Mouse (Mus musculus) hindbrain, embryonic 13.5 days (tissue): Measurements from ENCODE around the gene Uhmk1. TPM values are rescaled to one million over a fixed set of nuclear protein-coding genes. Genes with fewer than 3 reads are reported as not detected.

Source experiments
- ATAC-seq: fragments of 200-750 bp; cut with Nextera tagmentation; 2 replicates; pipeline ENCODE4 v1.8.0; 2017; ENCODE audit warnings: moderate TSS enrichment; ENCODE audit not compliant: low FRiP score
- H3K27ac ChIP-seq: fragments of 300-500 bp; sonication (generic); 2 replicates; pipeline ENCODE4 v1.5.1; 2015; ENCODE audit warnings: inconsistent platforms, mild to moderate bottlenecking, moderate library complexity
- H3K27me3 ChIP-seq: fragments of 300-500 bp; sonication (generic); 2 replicates; pipeline ENCODE4 v1.6.1; 2015; ENCODE audit warnings: mild to moderate bottlenecking, inconsistent platforms
- H3K36me3 ChIP-seq: fragments of 300-500 bp; sonication (generic); 2 replicates; pipeline ENCODE4 v1.6.1; 2015; ENCODE audit warnings: mild to moderate bottlenecking, inconsistent platforms
- H3K4me1 ChIP-seq: fragments of 300-500 bp; sonication (generic); replicated peaks from 2 replicates; pipeline ENCODE4 v1.6.1; 2015; ENCODE audit warnings: inconsistent platforms
- H3K4me2 ChIP-seq: fragments of 300-500 bp; sonication (generic); 2 replicates; pipeline ENCODE4 v1.6.1; 2015; ENCODE audit warnings: inconsistent platforms, mild to moderate bottlenecking, moderate library complexity
- H3K4me3 ChIP-seq: fragments of 300-500 bp; sonication (generic); 2 replicates; pipeline ENCODE4 v1.5.1; 2015; ENCODE audit warnings: mild to moderate bottlenecking, inconsistent platforms
- H3K9ac ChIP-seq: fragments of 300-500 bp; sonication (generic); 2 replicates; pipeline ENCODE4 v1.6.1; 2015; ENCODE audit warnings: mild to moderate bottlenecking, inconsistent platforms
- H3K9me3 ChIP-seq: fragments of 300-500 bp; sonication (generic); 2 replicates; pipeline ENCODE4 v1.6.1; 2016; ENCODE audit warnings: inconsistent platforms
- WGBS: fragments of 180-500 bp; shearing (Covaris S2); methylation state at CpG from one replicate; pipeline ENCODE4 v1.1.7; 2015; 5-methylcytosine and 5-hydroxymethylcytosine counted together
- polyA plus RNA-seq: library from polyadenylated mRNA; unstranded; fragments of >200 nt; fragmentation: Nextera tagmentation; extraction: Ambion mirVana; gene quantifications from 2 replicates; pipeline ENCODE4 v1.2.1, GENCODE M21; 2015

Uhmk1 gene
- polyA plus RNA-seq, 1 experiment from 2014 or later: 8.7 TPM

DNA sequence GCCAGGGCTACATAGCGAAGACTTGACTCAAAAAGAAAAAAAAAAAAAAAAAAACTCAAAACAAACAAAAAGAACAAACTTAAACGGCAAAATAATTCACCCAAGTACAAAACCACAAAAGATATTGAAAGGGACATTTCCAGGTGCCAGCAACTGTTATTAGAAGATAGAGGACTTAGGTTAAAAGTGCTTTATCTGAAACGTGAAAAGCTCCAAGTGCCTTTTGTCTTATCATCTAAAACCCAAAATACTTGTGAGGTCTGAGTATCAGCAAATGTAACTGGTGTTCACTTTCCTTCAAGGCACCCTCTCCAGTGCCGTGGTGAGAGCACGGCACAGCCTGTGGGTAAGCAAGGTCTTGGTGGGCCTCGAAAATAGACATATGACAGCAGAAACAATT lies 66.7 kb downstream of the Uhmk1 start:
- Histone ChIP-seq H3K27me3 (no peaks in the 10 kb centered on the region), H3K9ac (no peak overlapping the region), H3K27ac (no peak overlapping the region), H3K9me3 (no peaks in the 10 kb centered on the region), H3K4me2 (no peak overlapping the region), H3K4me1 (no peaks in the 10 kb centered on the region), H3K36me3 (peaks cover 41% of the 10 kb centered on the region), H3K4me3 (no peak overlapping the region)
- no peak for ATAC-seq
- WGBS: 92% methylated on average over 6 of the region's 6 CpGs

DNA sequence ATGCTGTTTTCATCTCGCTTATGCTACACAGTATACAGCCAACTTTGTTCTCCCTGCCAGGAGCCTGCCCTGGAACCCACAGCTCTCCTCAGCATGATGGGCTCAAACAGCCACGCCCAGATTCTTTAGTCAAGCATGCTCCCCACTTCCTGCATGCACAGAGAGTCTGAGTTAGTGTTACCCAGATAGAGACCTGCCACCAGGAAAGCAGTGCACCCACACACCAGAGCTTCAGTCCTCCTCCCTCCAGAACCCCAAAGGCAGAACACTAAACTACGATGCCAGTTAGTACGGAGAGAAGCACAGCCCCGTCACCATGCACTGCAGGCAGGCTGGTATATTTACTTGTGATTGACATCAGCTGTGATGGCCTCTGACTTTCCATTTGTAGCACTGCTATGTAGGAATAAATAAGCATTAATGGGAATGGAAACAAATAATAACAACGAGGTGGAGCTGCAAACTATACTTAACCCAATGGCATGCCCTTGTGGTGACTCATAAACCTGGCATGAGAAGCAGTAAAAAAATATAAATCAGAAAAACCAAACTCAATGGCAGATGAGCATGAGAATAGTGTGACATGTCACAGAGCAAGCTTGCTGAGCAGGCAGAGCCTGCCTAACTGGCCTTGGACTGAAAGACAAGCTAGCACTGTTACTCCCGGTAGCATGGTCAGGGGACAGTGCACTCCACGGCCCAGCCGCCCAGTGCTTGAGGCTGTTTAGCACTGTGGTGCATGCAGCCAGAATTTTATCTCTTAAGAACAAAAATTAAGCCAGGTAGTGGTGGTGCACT lies 67.3 kb downstream of the Uhmk1 start:
- H3K9ac ChIP-seq: no peak overlapping the region
- ATAC-seq: no peak
- H3K9me3 ChIP-seq: no peaks in the 10 kb centered on the region
- peaks cover 48% of the 10 kb centered on the region for H3K36me3 ChIP-seq
- H3K27me3 ChIP-seq: no peaks in the 10 kb centered on the region
- H3K4me1 ChIP-seq: no peaks in the 10 kb centered on the region
- no peak overlapping the region for H3K4me2 ChIP-seq
- H3K27ac ChIP-seq: no peak overlapping the region
- H3K4me3 ChIP-seq: no peak overlapping the region
- WGBS: 92% methylated on average over 9 of the region's 9 CpGs

DNA sequence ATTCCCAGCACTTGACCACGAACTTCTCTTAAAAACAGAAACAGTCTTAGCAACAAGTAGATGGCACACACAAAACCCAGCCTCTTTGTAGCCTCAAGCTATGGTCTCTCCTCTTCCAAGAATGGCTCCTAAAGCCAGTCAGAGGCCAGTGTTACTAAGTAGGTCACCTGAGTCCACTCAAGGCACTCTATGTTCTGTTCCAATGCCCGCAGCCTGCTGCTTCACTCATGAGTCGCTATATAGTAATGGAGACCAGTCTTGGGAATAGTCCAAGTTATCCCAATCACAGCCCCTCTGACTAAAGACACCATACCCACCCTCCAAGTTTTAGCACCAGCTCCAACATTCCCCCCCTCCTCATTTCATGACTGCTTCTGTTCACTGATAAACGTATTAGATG lies 69.6 kb downstream of the Uhmk1 start:
- 96% methylated on average over 4 of the region's 4 CpGs for WGBS
- no peak for ATAC-seq
- H3K36me3 ChIP-seq: peaks cover 60% of the 10 kb centered on the region

More for the DNA sequence above, 69.6 kb downstream of the Uhmk1 start:
- H3K27ac ChIP-seq: no peak overlapping the region
- no peaks in the 10 kb centered on the region for H3K9me3 ChIP-seq
- no peak overlapping the region for H3K4me2 ChIP-seq
- no peak overlapping the region for H3K9ac ChIP-seq
- no peaks in the 10 kb centered on the region for H3K4me1 ChIP-seq
- no peaks in the 10 kb centered on the region for H3K27me3 ChIP-seq
- H3K4me3 ChIP-seq: no peak overlapping the region

Other genes with a start within 250 kb of the Uhmk1 start
- gene Hsd17b7, start 246.2 kb downstream of the Uhmk1 start, polyA plus RNA-seq: 20.9 and 21.0 TPM in 2 replicates
- gene Ddr2, start 104.6 kb downstream of the Uhmk1 start, polyA plus RNA-seq: 9.4 and 12.5 TPM in 2 replicates
- 63.0 and 63.7 TPM in 2 replicates for gene Uap1, start 40.4 kb downstream of the Uhmk1 start, polyA plus RNA-seq
- gene Sh2d1b2, start 17.4 kb upstream of the Uhmk1 start, polyA plus RNA-seq: not detected in 2 replicates
- not detected in 2 replicates for gene Sh2d1b1, start 61.9 kb upstream of the Uhmk1 start, polyA plus RNA-seq
- 1.7 and 2.2 TPM in 2 replicates for gene Gm7694, start 90.9 kb upstream of the Uhmk1 start, polyA plus RNA-seq
- gene Spata46, start 93.4 kb upstream of the Uhmk1 start, polyA plus RNA-seq: 1.1 and 1.2 TPM in 2 replicates